Comparison of ENCODE assay signal across 19 mouse cellular contexts in genomic region chr6:144281661-144282060, GRCm38 (mm10).
A peak's percentile ranks its signal among the peaks of the same experiment; 100 is the strongest.
DNase-seq lines count a peak whose midpoint lies in the region; ATAC-seq and TF ChIP-seq lines count a peak whose summit lies in the region.
"Had no signal": no experiment of that assay in that cellular context is flagged by ENCODE, and none has a peak within 500 bp of the region (broad histone marks: within the 10 kb centered on the region; RNA-seq: fewer than 3 reads in every experiment).

No protein-coding gene starts in this region.

- H3K27me3 ChIP-seq in intestine, postnatal 0 days (replicated peaks; ENCODE audit: control insufficient read depth, insufficient read depth, low read length), result no peaks in the 10 kb centered on the region
- no peaks in the 10 kb centered on the region for H3K27me3 ChIP-seq in intestine, embryonic 16.5 days (replicated peaks; ENCODE audit: control insufficient read depth, insufficient read depth, low read length)
- H3K27me3 ChIP-seq in midbrain, postnatal 0 days (ENCODE audit: insufficient read depth, low read length), result no peaks in the 10 kb centered on the region
- H3K27me3 ChIP-seq in midbrain, embryonic 13.5 days, result 0 out of 2 replicates have a peak, but pooled peaks cover 2% of the 10 kb centered on the region
- H3K27me3 ChIP-seq: forebrain, embryonic 13.5 days; heart, embryonic 13.5 days; hindbrain, embryonic 13.5 days; intestine, embryonic 15.5 days; Patski had no signal

- no peaks in the 10 kb centered on the region for H3K9me3 ChIP-seq in intestine, postnatal 0 days (ENCODE audit: control insufficient read depth)
- no peaks in the 10 kb centered on the region for H3K9me3 ChIP-seq in intestine, embryonic 16.5 days (ENCODE audit: control insufficient read depth, low read length)
- no peaks in the 10 kb centered on the region for H3K9me3 ChIP-seq in midbrain, postnatal 0 days (ENCODE audit: low read length)
- no peaks in the 10 kb centered on the region for H3K9me3 ChIP-seq in midbrain, embryonic 13.5 days
- H3K9me3 ChIP-seq: embryonic facial prominence, embryonic 10.5 days; forebrain, embryonic 13.5 days; heart, embryonic 13.5 days; intestine, embryonic 15.5 days had no signal

- TF ChIP-seq CTCF in intestine, postnatal 0 days (IDR thresholded peaks at IDR 0.05; ENCODE audit: low read depth), result 0 out of 2 replicates have a peak, but pooled peaks have one; percentile 10
- TF ChIP-seq CTCF in midbrain, postnatal 0 days (IDR thresholded peaks at IDR 0.05), result peak; percentile 12; the same call in 1 of the 2 replicates

- no peaks in the 10 kb centered on the region for H3K36me3 ChIP-seq in intestine, postnatal 0 days (ENCODE audit: control insufficient read depth, insufficient read depth)
- H3K36me3 ChIP-seq in intestine, embryonic 16.5 days (ENCODE audit: control insufficient read depth, insufficient read depth, low read length), result no peaks in the 10 kb centered on the region
- H3K36me3 ChIP-seq in midbrain, postnatal 0 days (ENCODE audit: insufficient read depth, low read length), result no peaks in the 10 kb centered on the region
- no peaks in the 10 kb centered on the region for H3K36me3 ChIP-seq in midbrain, embryonic 13.5 days
- H3K36me3 ChIP-seq: embryonic facial prominence, embryonic 10.5 days; heart, embryonic 13.5 days; hindbrain, embryonic 13.5 days; intestine, embryonic 15.5 days had no signal

- H3K4me1 ChIP-seq in intestine, postnatal 0 days (replicated peaks; ENCODE audit: control insufficient read depth, insufficient read depth, low read length), result no peaks in the 10 kb centered on the region
- peaks cover 3% of the 10 kb centered on the region; the same call in 1 of the 2 replicates for H3K4me1 ChIP-seq in intestine, embryonic 16.5 days (ENCODE audit: control insufficient read depth, insufficient read depth, low read length)
- no peaks in the 10 kb centered on the region for H3K4me1 ChIP-seq in midbrain, postnatal 0 days (ENCODE audit: insufficient read depth, low read length)
- no peaks in the 10 kb centered on the region for H3K4me1 ChIP-seq in midbrain, embryonic 13.5 days (replicated peaks)
- H3K4me1 ChIP-seq: forebrain, embryonic 13.5 days; heart, embryonic 13.5 days; hindbrain, embryonic 13.5 days; intestine, embryonic 15.5 days had no signal

- no peak overlapping the region for H3K4me2 ChIP-seq in intestine, postnatal 0 days (replicated peaks; ENCODE audit: low read depth)
- no peak overlapping the region for H3K4me2 ChIP-seq in intestine, embryonic 16.5 days (ENCODE audit: low read depth, low read length)
- no peak overlapping the region for H3K4me2 ChIP-seq in midbrain, postnatal 0 days (ENCODE audit: low read depth, low read length, poor library complexity, severe bottlenecking)
- no peak overlapping the region for H3K4me2 ChIP-seq in midbrain, embryonic 13.5 days (replicated peaks)
- H3K4me2 ChIP-seq: forebrain, embryonic 13.5 days; heart, embryonic 13.5 days; hindbrain, embryonic 13.5 days; intestine, embryonic 15.5 days had no signal

- WGBS in intestine, postnatal 0 days, result 94% methylated on average over 3 of the region's 3 CpGs
- 89% methylated on average over 3 of the region's 3 CpGs for WGBS in intestine, embryonic 16.5 days
- 96% methylated on average over 3 of the region's 3 CpGs for whole genome bisulfite sequencing in midbrain, postnatal 0 days
- 91% methylated on average over 3 of the region's 3 CpGs for WGBS in midbrain, embryonic 13.5 days

- H3K9ac ChIP-seq in intestine, postnatal 0 days (ENCODE audit: low read depth, low read length), result no peak overlapping the region
- H3K9ac ChIP-seq in intestine, embryonic 16.5 days (ENCODE audit: low read depth, low read length), result no peak overlapping the region
- H3K9ac ChIP-seq in midbrain, postnatal 0 days (replicated peaks; ENCODE audit: low read length, poor library complexity, severe bottlenecking), result no peak overlapping the region
- no peak overlapping the region for H3K9ac ChIP-seq in midbrain, embryonic 13.5 days (replicated peaks)
- H3K9ac ChIP-seq: forebrain, embryonic 13.5 days; forebrain, postnatal 0 days; heart, embryonic 13.5 days; hindbrain, embryonic 13.5 days; intestine, embryonic 15.5 days had no signal

- no peak for ATAC-seq in intestine, postnatal 0 days
- ATAC-seq in intestine, embryonic 16.5 days, result no peak
- ATAC-seq in midbrain, postnatal 0 days (ENCODE audit: low FRiP score), result no peak
- no peak for ATAC-seq in midbrain, embryonic 13.5 days
- ATAC-seq in cerebellum, adult (ENCODE audit: insufficient number of reproducible peaks, low FRiP score, low TSS enrichment), result no peak
- ATAC-seq: forebrain, embryonic 13.5 days; forebrain, postnatal 0 days; intestine, embryonic 15.5 days; Patski had no signal

- DNase-seq in midbrain, postnatal 0 days (ENCODE audit: low spot score), result no peak
- peak; percentile 23 for DNase-seq in 416B (ENCODE audit: low read depth)
- DNase-seq in cerebellum, postnatal 14 days, result no peak
- DNase-seq: adrenal gland, postnatal 10 days; cerebellum, adult 18-20 months; cerebellum, adult 9-11 months; forebrain, postnatal 0 days; gastrocnemius, postnatal 14 days; heart, postnatal 4 days had no signal

- no peak overlapping the region for H3K4me3 ChIP-seq in intestine, postnatal 0 days (ENCODE audit: low read depth, low read length)
- H3K4me3 ChIP-seq in intestine, embryonic 16.5 days (ENCODE audit: low read length), result no peak overlapping the region
- no peak overlapping the region for H3K4me3 ChIP-seq in midbrain, postnatal 0 days (ENCODE audit: low read depth, low read length)
- H3K4me3 ChIP-seq in midbrain, embryonic 13.5 days (replicated peaks), result no peak overlapping the region
- H3K4me3 ChIP-seq: embryonic facial prominence, embryonic 10.5 days; forebrain, embryonic 13.5 days; heart, embryonic 13.5 days; hindbrain, embryonic 13.5 days; intestine, embryonic 15.5 days had no signal

- no peak overlapping the region for H3K27ac ChIP-seq in intestine, postnatal 0 days (ENCODE audit: low read depth, low read length)
- no peak overlapping the region for H3K27ac ChIP-seq in intestine, embryonic 16.5 days (ENCODE audit: low read length)
- no peak overlapping the region for H3K27ac ChIP-seq in midbrain, postnatal 0 days (ENCODE audit: low read depth, low read length)
- H3K27ac ChIP-seq in midbrain, embryonic 13.5 days, result no peak overlapping the region
- H3K27ac ChIP-seq: embryonic facial prominence, embryonic 10.5 days; forebrain, embryonic 13.5 days; heart, embryonic 13.5 days; hindbrain, embryonic 13.5 days; intestine, embryonic 15.5 days had no signal
